Mouse (Mus musculus): ENCODE data around the gene Pigw.
A peak's percentile ranks its signal among the peaks of the same experiment; 100 is the strongest.
"Not testable (repeated sequence)": the region's sequence is repeated elsewhere in the genome, so short reads cannot be mapped to it uniquely, and the experiment has no call there.

The Pigw gene

DNA sequence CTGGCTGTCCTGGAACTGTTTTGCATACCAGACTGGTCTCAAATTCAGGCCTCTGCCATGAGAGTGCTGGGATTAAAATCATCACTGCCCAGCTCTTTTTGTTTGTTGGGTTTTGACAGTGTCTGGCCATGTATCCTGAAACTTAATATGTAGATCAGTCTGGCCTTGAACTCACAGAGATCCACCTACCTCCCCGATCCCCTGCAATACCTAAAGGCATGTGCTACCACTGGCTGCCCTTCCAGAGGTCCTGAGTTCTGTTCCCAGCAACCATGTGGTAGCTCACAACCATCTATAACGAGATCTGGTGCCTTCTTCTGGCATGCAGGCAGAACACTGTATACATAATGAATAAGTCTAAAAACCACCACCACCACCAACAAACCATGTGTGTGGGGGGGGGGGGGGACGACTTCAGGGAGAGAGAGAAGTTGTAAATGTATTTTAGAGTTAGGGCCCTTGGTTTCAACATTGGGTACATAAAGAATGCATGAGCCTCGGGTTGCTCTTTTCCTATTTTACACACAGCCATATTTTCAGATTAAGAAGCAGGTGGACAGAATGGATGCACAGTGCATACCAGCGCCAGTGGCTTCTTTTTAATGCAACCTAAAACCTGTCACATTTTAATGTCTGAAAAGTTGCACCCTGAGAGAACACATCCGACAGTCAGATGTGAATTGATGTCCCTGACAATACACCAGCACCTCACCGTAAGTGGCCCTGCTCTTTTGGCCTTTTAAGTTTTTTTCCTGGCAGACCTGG, 896 bp downstream of the Pigw start:
- DNase-seq (ENCODE audit: low read depth), result no peak

DNA sequence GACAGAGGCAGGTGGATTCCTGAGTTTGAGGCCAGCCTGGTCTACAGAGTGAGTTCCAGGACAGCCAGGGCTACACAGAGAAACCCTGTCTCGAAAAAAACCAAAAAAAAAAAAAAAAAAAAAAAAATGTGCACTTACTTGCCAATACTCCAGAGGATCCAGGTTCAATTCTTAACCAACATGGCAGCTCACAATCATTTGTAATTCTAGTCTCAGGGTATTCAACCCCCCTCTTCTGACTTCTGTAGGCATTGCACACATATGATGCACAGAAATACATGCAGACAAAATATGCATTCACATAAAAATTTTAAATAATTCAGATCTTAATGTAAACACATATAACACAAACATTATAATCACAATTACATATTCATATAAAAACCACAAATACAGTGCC, 4.1 kb downstream of the Pigw start:
- DNase-seq (ENCODE audit: low read depth), result not testable (repeated sequence)

DNA sequence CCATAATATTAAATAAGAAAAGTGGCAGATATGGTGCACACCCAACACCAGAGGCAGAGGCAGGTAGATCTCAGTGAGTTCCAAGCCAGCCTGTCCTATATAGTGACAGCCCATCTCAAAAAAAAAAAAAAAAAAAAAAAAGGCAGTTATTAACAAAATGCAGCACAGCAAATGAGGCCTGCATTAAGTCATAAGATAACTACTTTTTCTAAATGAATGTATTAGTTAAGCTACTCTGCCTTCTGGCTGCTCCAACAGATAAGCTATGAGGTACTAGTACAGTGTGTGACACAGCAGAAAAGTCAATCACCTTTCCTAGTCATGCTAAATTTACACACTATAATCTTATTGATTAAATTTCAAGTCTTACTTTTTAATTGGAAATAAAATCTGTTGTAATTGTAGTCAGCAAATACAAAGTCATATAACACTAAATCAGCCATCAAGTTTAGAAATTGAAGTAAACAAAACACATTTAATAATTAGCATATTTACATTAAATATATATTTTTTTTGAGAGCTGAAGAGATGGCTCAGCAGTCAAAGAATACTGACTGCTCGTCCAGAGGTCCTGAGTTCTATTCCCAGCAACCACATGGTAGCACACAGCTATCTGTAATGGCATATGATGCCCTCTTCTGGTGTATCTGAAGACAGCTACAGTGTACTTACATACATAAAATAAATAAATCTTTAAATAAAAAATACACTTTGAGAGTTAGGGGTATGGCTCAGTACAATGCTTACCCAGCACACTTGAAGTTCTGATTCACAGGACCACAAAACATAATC, 6.8 kb downstream of the Pigw start:
- DNase-seq (ENCODE audit: low read depth), result no peak

DNA sequence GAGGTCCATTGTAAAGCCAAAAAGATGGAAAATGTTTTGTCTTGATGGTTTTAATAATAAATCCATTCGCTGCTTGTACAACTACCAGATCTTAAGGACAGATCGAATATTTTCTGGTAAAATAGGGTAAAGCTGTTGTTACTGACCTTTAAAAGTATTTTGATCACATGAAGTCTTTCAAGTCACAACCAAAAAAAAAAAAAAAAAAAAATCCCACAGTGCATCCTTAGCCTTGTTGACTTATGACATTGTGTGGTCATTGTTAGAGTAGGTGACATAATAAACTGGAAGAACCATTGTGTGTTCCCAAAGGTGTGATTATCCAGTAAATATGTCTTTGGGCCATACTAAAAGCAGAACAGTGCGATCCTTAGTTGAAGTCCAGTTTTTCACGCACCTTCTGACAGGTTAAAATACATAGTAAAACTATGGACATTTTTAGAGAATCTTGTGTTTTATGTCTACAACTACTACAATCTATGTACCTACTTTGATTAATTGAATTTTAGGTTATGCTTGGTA, 8.5 kb downstream of the Pigw start:
- DNase-seq (ENCODE audit: low read depth), result no peak

DNA sequence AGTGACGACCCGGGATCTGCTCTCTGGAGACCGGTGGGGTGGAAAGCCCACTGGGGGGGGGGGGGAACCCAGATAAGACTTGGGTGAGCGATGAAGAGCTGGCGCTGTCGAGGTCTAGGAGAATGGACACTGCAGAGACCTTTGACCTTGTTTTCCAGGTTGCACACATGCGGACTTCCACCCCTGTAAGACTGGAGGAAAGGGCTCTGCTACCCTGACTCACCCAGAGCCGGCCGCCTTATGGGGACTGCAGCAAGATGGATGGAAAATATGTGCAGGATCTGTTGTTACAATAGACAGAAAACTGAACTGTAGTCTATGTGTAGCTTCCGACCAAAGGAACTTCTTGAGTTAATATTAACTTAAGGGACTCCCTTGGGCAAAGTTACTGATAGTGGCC, 9.0 kb downstream of the Pigw start:
- DNase-seq (ENCODE audit: low read depth), result no peak

DNA sequence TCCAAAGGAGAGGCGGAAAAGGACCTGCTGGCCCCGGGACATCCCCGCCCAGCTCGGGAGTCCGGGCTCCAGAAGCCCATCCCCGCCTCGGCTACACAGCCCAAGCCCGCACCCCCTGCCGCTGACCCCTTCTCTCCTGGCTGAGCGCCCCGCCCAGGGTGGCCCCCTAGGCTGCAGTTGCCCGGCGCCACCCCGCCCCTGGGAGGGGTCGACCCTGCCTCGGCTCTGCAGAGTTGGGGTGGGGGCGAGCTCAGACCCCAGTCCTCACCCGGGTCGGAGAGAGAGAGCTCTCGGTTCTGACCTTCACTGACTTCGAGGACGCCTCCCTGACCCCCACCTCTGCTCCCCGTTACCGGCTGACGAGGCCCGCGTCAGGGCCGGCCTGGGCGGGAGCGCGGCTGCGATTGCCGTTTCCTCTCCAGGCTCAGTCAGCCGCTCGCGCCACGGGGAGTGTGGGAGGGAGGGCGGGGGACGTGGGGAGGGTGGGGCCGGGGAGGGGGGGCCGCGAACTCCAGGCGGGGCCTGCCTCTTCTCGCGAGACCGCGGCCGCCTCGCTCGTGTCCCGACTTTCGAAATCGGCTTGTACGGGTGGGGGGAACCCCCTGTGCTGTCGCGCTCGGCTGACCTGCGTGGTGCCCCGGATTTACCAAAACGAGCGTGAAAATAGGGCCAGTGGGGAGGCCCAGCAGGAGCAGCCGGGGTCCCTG, 9.6 kb downstream of the Pigw start, which contains the start of gene Ggnbp2:
Gene Ggnbp2, minus strand, starts transcription at position 481 of the 707 bp plus-strand sequence.
- peak; percentile 64 for DNase-seq (ENCODE audit: low read depth)

DNA sequence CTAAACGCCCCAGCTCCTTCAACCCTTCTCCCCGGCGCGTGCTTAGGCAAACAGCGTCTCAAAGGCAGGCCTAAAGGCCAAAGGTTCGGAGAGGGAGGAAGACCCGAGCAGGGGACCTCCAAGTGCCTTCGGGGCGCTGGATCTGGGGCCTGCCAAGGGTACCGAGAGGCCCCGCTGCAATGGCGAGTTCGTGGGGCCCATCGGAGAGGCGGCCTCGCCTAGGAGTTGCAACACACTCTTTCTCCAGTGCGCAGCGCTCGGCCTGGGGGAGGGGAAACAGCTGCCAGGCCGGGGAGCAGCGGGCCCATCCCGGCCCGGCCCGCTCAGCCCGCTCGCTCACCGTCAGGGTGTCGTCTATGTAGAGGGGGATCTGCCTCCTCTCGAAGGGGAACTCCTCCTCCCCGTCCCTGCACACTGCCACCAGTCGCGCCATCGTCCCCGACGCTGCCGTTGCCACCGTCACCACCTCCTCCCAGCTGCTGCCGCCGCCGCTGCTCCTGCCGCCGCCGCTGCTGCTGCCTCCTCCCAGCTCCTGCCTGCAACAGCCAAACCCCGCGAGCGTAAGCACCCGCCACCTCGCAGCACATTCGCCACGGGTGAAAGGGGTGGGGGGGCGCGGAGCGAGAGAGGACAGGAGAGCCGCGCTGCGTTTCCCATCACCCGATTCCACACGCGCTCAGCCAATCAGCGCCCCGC, 10.4 kb downstream of the Pigw start:
- DNase-seq (ENCODE audit: low read depth), result peak; percentile 72

DNA sequence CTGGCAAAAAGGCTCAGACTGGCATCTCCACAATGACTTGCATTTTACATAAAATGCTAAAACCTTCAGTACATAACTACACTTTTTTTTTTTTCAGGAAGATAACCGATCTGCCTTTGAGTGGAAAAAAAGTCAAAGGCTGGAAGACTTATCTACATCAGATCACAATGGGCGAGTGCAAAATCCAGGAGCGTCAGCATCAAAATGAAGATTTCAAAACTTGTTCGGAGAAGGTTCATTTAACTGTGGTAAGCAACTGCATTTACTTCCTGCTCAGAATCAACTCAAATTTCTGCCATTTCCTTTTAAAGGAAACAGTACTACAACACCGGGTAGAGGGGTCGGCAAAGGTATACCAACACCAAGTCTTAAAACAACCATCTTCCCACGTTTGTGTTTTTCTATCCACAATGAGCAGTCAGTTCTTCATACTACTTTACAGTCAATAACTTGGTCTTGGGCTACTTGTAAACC, 11.3 kb downstream of the Pigw start:
- no peak for DNase-seq (ENCODE audit: low read depth)

DNA sequence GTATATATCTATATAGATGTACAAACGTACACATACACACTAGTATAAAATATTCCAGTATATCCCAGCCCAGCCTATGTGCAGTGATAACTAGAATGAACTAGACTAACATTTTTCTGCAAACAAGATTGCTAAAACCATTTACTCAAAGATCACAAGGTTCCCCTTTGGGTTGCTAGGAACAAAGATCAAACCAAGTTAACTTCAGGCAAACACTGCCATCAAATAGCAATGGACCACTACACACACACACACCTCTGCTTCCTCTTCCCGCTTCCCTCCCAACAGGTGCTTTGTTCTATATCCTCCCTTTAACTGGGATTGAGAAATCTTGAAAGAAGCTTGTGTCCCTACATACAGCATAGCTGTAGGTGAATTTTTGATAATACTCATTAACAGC, 12.5 kb downstream of the Pigw start:
- no peak for DNase-seq (ENCODE audit: low read depth)

DNA sequence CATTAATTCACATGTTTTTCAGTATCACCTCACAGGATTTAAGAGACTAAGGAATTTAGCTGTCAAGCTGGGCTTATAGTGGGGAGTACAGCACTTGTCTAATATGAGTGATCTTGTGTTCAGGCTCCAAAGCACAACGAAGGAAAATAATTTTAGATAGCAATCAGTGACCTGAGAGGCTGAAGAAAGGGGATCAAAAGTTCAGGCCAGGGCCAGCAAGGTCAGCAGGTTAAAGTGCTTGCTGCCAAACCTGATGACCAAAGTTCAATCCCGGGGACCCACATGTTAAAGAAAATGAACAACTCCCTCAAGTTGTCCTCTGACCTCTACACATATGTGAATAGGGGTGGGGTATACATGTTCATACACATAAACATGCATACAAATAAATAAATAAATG, 14.8 kb downstream of the Pigw start:
- DNase-seq (ENCODE audit: low read depth), result no peak

DNA sequence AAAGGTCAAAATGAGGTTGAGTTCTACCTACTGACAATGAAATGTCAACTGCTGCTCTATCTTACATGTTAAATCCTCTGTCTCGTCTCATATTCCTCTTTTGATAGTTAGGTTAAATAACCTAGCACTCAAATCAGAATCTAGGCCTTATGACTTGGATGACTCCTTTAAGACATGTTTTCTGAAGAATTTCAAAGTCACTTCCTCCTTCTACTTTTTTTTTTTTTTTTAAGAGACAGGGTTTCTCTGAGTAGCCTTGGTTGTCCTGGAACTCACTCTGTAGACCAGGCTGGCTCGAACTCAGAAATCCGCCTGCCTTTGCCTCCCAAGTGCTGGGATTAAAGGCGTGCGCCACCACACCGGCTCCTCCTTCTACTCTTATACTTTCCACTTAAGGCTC, 24.8 kb downstream of the Pigw start:
- DNase-seq (ENCODE audit: low read depth), result no peak

DNA sequence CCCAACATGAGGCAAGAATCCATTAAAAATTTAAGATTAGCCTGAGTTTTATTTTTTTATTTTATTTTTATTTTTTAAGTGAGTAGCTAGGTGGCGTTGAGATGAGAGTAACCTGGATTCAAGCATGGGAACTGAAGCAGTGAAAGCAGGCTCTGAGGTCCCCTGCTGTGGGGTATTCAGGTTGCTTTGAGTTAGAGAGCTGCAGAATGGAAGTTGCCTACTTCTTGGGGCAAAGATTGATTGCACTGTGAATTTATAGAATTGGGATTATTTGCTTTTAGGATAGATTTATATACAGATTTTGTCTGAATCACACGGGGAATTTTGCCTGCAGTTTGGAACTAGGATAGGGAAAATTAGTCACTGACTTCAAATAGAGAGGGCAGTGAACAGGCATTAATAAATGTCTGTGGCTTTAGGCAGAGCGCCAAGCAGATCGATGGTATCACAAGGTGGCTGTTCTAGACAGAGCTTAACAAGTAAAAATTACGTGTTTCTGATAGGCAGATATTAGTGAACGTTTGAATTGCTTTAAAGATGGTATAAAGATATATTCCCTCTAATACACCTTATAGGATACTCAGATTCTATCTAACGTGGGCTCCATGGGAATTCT, 32.5 kb downstream of the Pigw start:
- no peak for DNase-seq (ENCODE audit: low read depth)

DNA sequence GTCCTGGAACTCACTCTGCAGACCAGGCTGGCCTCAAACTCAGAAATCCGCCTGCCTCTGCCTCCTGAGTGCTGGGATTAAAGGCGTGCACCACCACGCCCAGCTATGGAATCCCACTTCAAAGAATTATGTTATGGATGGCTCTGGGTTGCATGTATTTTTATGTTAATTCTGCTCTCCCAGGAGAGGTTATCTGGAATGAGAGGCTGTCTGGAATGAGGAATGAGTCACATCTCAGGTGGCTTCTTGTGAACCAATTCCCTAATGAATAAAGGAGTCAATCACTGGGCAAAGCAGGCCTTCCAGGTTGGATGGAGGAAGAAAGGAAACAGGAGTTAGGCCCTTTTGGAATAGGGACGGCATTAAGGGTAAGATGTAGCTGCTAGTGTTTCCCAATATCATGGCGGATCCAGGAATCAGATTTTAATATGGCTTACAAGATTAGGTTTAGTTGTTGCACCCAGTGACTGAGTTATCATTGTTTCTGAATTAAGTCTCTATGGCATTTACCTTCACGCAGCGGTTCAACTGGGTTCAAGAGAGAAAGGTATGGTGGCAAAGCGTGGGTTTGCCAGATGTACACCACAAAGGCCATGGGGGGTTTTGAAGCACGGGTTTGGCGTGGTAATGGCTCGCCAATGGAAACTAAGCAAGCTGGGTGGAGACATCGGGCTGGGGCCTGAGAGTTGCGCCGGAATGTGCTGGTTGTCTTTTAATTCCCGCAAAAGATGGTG, 33.2 kb downstream of the Pigw start:
- no peak for DNase-seq (ENCODE audit: low read depth)

DNA sequence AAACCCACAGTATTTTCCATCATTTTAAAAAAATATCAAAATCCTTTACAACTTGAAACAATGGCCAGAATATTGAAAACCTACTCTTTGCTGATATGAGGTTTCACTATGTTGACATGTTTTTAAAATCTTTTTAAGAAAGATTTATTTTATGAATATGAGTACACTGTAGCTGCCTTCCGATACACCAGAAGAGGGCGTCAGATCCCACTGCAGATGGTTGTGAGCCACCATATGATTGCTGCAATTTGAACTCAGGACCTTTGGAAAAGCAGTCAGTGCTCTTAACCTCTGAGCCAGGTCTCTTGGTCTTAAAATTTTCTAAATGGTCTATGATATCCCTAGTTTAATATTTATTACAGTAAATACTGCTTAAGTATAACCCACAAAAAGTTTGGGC, 40.8 kb downstream of the Pigw start:
- DNase-seq (ENCODE audit: low read depth), result no peak

DNA sequence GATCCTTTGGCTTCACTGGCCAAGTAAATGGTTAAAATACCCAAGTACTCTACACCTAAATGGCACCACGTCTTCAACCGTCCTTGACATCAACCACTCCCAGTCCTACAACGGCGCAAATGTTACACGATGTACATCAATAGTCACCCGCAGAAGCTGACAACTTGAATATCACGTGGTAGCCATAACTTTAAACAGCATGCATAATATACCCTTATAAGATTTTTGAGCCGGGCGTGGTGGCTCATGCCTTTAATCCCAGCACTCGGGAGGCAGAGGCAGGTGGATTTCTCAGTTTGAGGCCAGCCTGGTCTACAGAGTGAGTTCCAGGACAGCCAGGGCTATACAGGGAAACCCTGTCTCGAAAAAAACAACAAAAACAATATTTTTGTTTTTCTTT, 50.6 kb downstream of the Pigw start:
- DNase-seq (ENCODE audit: low read depth), result not testable (repeated sequence)

DNA sequence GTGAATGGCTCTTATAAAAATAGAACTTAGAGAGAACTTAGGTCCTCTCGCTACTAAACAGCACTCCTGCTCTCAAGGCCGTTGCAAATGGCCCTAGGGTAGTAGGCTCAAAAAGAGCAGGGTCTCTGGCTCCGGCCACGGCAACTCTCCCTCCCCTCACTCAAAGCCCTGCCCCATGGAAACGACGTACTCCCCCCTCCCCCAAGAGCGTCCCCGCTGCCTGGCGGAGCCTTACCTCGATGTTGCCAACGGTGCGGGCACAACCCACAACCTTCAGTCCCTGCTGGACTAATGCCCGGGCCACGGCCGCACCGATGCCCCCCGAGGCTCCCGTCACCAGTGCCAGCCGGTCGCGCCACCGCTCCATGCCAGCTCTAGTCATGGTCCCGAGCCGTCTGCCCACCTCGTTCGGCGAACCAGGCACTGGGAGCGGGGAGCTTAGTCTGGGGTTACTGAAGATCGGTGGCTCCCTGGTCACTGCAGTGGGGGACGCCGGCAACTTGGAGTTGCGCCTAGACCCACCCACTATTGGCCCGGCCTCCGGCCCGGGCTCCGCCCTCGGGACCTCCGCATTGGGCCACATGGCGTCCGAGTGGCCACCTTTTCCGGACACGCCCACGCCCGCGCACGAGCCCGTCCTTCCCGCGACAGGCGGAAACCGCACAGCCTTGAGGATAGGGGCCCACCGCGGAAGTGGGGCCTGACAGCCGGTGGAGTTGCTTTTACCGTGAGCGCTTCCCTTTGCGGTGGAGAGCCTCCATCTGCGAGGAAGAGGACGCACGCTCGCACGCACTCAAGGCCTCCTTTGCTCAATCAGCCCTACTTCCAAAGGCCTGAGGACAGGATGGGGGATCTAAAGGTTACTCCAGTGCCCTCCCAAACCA, 51.3 kb downstream of the Pigw start, which contains the start of gene Dhrs11:
Gene Dhrs11, minus strand, starts transcription at position 479 of the 884 bp plus-strand sequence.
- DNase-seq (ENCODE audit: low read depth), result peak; percentile 65

DNA sequence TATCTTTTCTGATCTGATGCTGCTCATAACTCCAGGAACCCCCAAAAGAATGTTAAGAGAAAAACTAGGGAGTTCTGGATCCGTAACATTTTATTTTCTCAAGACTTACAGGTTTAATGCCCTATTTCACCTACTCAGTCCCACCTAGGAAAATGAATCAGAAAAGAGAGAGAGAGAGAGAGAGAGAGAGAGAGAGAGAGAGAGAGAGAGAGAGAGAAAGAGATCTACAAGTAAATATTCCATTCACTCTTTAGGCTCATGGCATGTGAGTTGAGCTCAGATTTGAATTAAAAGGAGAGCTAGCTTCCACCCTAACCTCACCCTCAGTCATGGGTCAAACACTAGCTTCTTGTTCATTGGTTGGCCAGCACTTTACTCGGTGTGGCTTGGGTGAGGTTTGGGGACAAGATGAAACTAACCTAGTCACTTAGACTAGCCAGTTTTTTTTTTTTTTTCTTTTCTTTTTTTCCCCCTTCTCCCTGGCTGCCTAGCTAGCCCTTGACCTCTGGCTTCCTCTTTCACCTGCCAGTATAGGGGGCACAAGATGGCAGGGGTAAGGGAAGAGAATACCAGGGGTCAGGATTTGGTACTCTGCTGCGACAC, 52.1 kb downstream of the Pigw start:
- DNase-seq (ENCODE audit: low read depth), result no peak

DNA sequence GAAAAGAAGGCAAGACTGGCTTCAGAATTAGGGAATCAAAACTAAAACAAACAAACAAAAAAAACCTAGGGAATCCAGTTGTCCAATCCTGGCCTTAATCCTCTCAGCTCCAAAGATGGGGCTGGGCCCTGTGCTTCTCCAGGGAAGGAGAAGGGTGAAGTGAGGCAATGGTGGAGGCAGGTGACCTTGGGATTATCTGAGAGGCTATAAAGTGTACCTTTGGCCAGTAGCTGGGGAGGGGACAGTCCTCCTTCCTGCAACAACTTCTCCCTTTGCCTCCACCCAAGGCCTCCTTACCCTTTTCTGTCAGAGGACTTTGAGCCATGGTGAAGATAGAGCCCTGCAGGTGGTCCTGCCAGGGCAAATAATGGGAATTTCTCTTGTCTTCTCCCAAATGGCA, 52.6 kb downstream of the Pigw start:
- DNase-seq (ENCODE audit: low read depth), result no peak

Measured in fibroblast of lung, adult 2 months (primary cell).